Mouse (Mus musculus) adrenal gland, postnatal 4 days (tissue): ENCODE data around the gene Gm10401. TPM values are rescaled to one million over a fixed set of nuclear protein-coding genes. Genes with fewer than 3 reads are reported as not detected.
A peak's percentile ranks its signal among the peaks of the same experiment; 100 is the strongest.

Experiments
- DNase-seq, 2 experiments: peaks; one replicate each; pipeline ENCODE4 v3.0.0; 2021 to 2022; ENCODE audit warnings: low spot score in 2 of 2, mixed read lengths in 2 of 2
- total RNA-seq, 2 experiments: library from RNA; stranded (reverse); gene quantifications; 2 replicates each; pipeline ENCODE4 v1.2.3; 2021

Gene Gm10401
- total RNA-seq, 2 experiments from 2014 or later, result 0.73 TPM; not detected in 1

DNA sequence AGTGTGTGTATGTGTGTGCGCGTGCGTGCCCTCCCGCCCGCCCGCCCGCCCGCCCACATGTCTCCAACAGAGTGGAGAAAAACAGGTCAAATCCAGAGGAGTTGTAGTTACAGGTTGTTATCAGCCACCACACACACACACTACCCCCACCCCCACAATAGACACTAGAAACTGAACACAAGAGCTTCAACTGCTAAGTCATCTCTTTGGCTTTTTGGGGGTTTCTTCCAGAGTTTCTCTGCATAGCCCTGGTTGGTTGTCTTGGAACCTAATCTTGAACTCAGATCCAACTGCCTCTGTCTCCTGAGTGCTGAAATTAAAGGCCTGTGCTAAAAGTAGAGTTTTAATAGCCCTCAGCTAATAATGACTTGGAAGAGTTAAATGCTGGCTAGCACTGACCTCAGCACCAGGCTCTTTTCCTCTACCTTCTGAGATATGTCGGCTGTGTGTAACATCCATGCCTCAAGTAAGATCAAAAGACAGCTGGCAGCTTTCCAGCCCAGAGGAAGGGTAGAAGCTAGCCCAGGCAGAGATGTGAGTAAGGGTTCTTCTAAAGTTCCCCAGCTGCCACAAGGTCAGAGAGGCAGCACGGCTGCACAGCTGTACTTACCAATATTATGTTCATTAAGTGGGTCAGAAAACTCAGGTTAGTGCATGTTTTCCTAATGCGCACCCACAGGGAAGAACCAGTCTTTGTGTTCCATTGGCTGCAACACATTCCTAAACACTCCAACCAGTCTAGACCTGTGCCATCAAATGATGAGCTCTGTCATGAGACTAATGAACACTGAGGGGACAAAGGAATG lies 26.8 kb downstream of the Gm10401 start:
- peak in 1 of 2 experiments; percentile 18 for DNase-seq

DNA sequence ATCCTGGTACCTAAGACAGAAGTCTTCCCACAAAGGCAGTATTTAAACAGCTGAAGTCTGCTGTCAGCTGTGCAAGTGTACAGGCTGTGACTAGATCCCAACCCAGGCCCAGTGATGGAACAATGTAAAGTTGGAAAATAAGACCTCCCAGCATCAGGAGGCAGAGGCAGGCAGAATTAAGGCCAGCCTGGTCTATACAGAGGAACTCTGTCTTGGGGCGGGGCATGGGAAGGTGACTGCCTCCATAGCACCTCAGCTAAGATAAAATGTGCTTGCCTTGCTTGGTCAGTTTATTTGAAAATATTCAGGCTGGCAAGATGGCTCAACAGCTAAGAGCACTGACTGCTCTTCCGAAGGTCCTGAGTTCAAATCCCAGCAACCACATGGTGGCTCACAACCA lies 27.6 kb downstream of the Gm10401 start:
- no peak for DNase-seq

DNA sequence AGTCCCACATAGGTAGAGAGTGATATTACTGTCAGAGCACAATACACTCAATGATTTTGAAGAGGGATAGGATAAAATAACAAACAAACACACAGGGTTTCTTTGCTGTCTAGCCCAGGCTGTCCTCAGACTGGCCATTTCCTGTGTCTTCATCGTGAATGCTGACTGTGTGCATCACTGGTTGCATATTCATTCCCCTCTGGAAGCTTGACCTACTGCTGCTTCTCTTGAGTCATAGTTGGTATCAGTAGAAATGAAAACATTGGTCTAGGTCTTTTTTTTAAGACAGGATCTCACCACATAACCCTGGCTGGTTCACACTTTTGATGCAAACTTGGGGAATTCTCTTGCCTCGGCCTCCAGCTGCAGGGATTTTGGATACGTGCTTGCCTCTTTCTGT lies 28.5 kb downstream of the Gm10401 start:
- DNase-seq, result no peak

DNA sequence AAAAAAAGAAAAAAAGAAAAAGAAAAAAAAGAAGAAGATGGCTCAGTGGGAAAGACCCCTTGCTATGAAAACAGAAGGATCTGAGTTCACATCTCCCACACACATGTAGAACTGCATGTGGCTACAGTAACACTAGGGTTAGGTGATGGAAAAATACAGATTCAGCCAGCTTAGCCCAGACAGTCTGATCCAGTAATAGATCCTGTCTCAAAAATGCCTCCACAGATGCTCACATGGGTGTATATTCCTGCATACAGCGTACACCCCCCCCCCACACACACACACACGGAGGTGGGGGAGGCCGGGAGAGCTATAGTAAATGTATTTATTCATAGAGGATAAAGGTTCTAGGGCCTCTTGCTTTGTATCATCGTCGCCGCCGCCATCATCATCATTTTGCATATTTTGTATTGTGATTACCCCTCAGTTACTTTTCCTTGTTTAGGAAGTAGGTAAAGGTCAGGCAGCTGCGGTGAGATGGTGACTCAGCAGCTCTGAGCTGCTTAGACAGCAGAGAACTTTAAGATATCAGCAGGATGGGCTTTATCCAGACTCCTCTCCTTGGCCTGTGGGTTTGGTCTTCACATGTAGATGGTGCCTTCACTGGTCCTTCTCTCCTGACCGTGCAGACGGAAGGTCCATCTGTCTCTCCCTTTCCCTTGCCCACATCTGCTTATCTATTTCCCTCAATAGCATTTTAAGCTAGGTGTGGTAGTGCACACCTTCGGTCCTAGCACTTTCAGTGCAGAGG lies 29.2 kb downstream of the Gm10401 start:
- no peak for DNase-seq

DNA sequence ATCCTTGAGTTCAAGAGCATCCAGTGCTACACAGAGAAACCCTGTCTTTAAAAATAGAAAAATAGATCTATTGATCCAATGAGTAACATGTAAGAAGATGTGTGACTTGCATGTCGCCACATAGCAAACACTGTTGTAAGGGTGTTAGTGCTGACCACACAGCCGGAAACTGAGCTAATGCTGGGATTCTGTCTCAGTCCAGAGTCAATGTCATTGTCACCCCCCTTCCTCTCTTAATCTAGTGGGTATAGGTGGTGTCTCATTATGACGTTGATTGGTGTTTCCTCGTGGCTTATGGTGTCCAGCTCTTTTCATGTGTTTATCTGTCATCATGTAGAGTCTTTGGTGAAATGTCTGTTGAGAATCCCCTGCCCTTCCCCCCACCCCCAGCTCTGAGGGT lies 31.9 kb downstream of the Gm10401 start:
- no peak for DNase-seq

DNA sequence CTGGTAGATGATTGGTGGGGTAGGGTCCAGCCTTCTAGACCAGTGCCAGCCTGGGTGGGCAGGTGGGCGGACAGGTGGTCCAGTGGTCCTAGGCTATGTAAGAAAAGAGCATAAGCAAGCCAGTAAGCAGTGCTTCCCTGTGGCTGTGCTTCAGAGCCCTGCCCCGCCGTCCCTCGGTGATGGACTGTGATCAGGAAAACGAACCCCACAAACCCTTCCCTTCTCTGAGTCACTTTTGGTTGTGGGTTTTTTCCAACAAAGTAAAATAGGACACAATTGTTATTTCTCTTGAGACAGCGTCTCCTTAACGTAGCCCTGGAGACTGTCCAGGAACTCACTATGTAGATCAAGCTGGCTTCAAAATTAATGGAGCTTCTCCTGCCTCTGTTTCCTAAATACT lies 34.7 kb downstream of the Gm10401 start:
- DNase-seq, result no peak

DNA sequence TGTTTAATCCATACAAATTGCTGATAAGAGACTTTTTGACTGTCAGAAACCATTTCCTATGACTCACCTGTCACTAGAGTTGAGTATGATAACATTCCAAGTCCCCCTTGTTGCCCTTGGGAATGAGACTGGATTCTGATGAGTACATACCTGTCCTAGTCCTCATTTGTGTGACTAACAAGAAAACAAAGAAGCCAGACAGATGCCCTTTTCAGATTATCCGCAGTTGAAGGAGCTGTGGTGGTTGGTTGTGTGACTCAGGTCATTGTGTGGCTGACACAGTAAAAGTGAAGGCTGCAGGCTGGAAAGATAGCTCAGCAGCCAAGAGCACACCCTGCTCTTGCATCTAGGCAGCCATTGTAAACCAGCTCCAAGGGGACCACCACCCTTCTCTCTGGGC lies 35.5 kb downstream of the Gm10401 start:
- DNase-seq, result no peak

DNA sequence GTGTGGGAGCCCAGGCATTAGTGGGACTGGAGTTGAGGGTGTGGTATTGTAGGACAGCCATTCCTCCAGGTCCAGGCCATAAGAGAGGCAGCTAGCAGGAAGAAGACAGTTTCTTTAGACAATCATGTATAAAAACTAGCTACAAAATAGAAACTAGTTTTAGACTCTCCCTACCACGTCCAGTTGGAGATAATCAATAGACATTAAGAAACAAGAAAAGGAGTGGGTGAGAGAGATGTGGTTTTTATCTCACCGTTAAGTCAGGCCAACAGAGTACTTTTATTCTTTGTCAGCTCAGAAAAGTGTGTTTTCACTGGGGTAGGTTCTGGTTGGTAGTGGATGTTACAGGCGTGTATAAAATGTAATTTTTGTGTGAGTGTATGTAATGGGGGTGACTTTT lies 37.1 kb downstream of the Gm10401 start:
- no peak for DNase-seq

DNA sequence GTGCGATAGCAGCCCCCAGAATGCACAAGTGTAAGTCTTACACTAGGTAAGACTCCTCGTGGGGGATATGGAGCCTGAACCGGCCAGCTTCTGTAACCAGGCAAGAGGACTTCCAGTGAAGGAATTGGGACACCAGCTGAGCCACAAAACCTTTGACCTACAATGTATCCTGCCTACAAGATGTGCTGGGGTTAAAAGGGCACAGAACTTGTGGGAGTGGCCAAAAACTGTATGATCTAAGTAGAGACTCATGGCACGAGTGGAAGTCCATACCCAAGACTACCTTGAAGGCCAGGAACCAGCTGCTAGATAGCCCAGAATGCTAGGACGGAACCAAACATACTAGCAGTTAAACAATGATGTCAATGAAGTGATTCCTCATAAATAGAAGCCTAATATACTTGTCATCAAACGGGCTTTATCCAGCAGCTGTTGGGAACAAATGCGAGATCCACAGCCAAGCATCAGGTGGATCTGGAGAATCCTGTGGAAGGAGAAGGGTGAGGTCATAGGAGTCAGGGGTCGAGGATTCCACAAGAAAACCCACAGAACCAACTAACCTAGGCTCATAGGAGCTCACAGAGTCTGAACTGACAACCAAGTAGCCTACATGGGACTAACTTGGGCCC lies 37.9 kb downstream of the Gm10401 start:
- no peak for DNase-seq

DNA sequence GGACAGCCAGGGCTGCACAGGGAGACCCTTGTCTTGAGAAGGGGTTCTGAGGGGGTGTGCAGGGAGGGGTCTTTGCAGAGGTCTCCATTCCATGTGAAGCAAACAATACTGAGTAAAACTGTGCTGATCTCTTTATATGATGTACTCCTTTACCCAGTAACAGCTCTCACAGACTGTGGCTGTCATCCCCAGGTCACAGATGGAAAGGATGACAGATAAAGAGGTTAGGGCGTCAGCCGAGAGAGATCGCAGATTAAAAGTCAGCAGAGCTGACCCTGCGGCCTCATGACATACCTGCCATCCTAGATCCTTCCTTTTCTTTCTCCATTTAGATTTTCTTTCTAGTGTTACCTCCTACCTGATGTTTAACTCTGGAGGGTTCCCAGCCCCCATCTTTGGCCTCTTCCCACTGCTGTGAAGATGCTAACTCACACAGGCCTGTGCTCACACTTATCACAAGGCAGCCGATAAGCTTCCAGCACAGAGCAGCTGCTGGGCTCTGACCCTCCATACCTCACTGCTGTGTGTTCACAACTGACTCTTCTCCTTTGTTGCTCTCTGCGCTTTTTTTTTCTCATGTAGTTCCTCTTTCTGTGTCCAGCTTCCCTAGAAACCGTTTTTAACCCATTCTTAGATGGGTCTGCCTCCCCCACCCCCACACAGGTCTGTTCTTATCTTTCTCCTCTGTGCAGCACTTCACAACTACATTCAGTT lies 39.4 kb downstream of the Gm10401 start:
- DNase-seq, result no peak

DNA sequence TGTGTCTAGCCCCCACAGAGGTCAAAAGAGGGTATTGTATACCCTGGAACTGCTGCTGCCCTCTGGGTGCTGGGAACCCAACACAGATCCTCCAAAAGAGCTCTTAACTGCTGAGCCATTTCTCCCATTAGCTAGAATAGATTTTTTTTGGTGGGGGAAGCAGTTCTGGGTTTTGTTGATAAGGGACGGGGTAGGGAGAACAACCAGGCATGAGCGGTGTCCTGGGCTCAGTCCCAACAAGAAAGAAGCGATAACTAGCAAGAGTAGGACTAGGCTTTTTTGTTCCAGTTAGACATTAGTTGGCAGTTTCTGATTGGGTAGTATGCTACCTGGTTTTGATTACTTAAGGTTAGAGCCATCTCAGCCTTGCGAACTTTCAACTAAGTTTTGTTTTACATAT lies 40.9 kb downstream of the Gm10401 start:
- no peak for DNase-seq

DNA sequence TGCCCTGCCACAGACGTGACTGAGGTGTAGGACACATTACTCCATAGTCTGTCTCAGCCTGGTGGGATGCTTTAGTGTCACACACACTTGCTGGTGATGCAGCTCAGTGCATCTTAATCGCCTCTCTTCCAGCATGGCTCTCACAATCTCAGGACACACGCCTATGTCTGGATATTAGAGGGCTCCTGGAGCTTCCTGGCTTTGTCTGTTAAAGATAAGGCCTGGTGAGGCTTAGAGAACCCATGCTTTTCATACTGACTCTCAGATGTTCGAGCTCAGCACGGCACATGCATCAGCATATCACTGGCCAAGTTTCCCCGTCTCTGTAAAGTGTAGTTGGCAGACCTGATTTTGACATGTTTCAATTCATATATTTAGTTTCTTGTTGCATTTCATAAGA lies 42.7 kb downstream of the Gm10401 start:
- no peak for DNase-seq

DNA sequence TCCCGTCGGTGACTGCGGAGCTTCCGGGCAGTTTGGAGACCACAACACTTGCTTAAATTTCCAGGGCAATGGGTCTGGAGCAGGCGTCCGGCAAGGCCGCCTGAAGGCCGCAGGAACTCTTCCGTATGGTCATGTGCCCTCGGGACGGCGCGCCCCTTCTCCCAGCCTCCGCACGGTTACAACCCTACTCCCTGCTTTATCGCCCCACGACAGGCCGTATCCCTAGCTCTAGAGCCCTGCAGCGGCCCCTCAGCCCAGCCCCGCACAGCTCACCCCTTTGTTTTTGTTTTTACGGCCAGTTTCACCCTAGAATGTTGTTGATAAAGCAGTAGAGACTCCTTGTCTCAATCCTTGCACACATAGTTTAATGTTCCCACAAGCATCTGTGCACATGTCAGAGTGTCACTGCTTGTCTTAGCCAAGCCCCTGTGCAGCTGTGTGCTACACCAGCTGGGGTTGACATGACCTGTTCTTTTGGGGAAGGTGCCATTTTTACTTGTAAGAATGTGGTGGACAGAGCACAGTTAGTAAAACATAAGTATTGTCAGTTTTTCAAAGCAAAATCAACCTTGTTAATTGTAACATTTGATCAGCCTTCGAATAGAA lies 44.2 kb downstream of the Gm10401 start:
- no peak for DNase-seq

DNA sequence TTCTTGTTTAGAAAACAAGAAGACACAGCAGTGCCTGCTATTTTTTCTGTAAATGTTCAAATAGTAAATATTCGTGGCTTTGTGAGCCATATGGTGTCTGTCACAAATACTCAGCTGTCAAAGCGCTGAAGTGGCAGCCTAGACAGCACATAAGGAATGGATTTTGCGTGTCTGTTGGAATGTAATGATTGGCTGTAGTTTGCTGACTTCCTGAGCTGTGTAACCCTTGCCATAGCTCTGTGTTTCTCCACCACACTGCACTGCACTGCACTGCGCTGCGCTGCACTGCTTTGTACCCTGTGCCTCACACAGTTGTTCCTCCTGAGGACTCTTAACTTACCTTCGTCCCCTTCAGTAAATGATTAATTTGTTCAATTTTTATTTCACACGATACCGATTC lies 45.5 kb downstream of the Gm10401 start:
- DNase-seq, result no peak

DNA sequence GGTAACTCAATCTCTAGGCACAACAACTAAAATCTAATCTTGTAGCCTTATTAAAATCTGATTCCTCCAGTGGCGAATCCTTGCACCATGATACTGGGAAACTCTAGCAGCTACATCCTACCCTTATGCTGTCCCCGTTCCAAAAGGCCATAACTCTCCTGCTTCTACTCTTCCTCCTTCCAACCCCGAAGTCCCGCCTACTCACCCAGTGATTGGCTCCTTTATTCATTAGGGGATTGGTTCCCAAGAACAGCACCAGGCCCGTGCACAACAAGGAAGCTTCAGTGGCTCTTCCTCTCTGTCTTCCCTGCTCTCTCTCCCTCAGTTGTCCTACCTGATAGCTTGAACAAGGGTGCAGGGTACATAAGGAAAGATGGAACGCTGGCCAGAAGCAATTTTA lies 47.3 kb downstream of the Gm10401 start:
- DNase-seq, result no peak

DNA sequence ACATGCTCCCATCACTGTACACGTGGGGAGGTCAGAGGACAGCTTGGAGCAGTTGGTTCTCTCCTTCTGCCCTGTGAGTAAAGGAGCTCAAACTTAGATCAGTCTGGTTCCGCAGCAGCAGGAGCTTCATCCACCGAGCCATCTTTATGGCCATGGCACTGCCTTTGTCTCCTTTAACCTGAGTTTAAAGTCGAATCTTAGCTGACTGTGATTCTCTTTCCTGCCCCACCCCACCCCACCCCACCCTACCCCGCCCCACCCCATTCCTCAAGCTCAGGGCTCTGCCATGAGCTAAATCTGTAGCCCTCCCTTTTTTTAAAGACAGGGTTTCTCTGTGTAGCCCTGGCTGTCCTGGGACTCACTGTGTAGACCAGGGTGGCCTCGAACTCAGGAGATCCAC lies 48.4 kb downstream of the Gm10401 start:
- DNase-seq, result no peak

Other genes with a start within 250 kb of the Gm10401 start
- not detected for gene 4930519G04Rik, start 244.6 kb downstream of the Gm10401 start, total RNA-seq
- gene Gm9936, start 239.6 kb downstream of the Gm10401 start, total RNA-seq, result under 1 TPM; 0.14 to 0.17 TPM
- gene Oasl2, start 201.4 kb downstream of the Gm10401 start, total RNA-seq, result 10 to 100 TPM in 1 of 2 experiments, 1 to 10 TPM in 1; 9.9 to 12.2 TPM
- 1 to 10 TPM; 1.0 to 1.2 TPM for gene Oasl1, start 175.1 kb downstream of the Gm10401 start, total RNA-seq
- 10 to 100 TPM; 50.7 to 59.0 TPM for gene 2210016L21Rik, start 156.1 kb downstream of the Gm10401 start, total RNA-seq
- 1 to 10 TPM; 1.8 to 4.4 TPM for gene Hnf1a, start 127.2 kb downstream of the Gm10401 start, total RNA-seq
- gene Sppl3, start 87.2 kb downstream of the Gm10401 start, total RNA-seq, result 10 to 100 TPM; 91.7 to 92.3 TPM
- gene Acads, start 21.1 kb upstream of the Gm10401 start, total RNA-seq, result 100 to 1,000 TPM; 166 to 191 TPM
- 10 to 100 TPM; 35.1 to 39.1 TPM for gene Unc119b, start 36.7 kb upstream of the Gm10401 start, total RNA-seq
- 100 to 1,000 TPM; 208 to 242 TPM for gene Mlec, start 59.9 kb upstream of the Gm10401 start, total RNA-seq
- gene Cabp1, start 96.1 kb upstream of the Gm10401 start, total RNA-seq, result 1 to 10 TPM; 4.5 to 5.0 TPM
- 10 to 100 TPM; 45.9 to 46.8 TPM for gene Pop5, start 137.5 kb upstream of the Gm10401 start, total RNA-seq
- 100 to 1,000 TPM; 214 to 224 TPM for gene Rnf10, start 174.6 kb upstream of the Gm10401 start, total RNA-seq
- gene Coq5, start 181.4 kb upstream of the Gm10401 start, total RNA-seq, result 10 to 100 TPM; 54.4 to 59.8 TPM
- 100 to 1,000 TPM; 219 to 273 TPM for gene Dynll1, start 202.7 kb upstream of the Gm10401 start, total RNA-seq
- 10 to 100 TPM; 83.9 to 87.4 TPM for gene Srsf9, start 228.9 kb upstream of the Gm10401 start, total RNA-seq
- 10 to 100 TPM; 19.1 to 20.3 TPM for gene Gatc, start 242.9 kb upstream of the Gm10401 start, total RNA-seq
- 10 to 100 TPM; 35.1 to 39.6 TPM for gene Triap1, start 242.9 kb upstream of the Gm10401 start, total RNA-seq